Mouse (Mus musculus) neural tube, embryonic 11.5 days (tissue): Measurements from ENCODE around the gene Cd300lg. TPM values are rescaled to one million over a fixed set of nuclear protein-coding genes. Genes with fewer than 3 reads are reported as not detected.

Source experiments
- ATAC-seq: fragments of 200-750 bp; cut with Nextera tagmentation; 2 replicates; pipeline ENCODE4 v1.8.0; 2017; ENCODE audit warnings: moderate number of reproducible peaks, mild to moderate bottlenecking, moderate TSS enrichment, moderate library complexity; ENCODE audit not compliant: insufficient read depth, low FRiP score, low TSS enrichment
- DNase-seq: peaks from one replicate; pipeline ENCODE4 v3.0.0-alpha.2; 2015; ENCODE audit warnings: low spot score
- H3K27ac ChIP-seq: fragments of 300-500 bp; sonication (generic); 2 replicates; pipeline ENCODE4 v1.5.1; 2014; ENCODE audit warnings: low read depth, mild to moderate bottlenecking, low read length
- H3K27me3 ChIP-seq: fragments of 300-500 bp; sonication (generic); 2 replicates; pipeline ENCODE4 v1.6.1; 2014; ENCODE audit warnings: mild to moderate bottlenecking, low read length, mixed read lengths; ENCODE audit not compliant: control insufficient read depth, insufficient read depth
- H3K36me3 ChIP-seq: fragments of 300-500 bp; sonication (generic); 2 replicates; pipeline ENCODE4 v1.6.1; 2014; ENCODE audit warnings: mild to moderate bottlenecking, low read length, moderate library complexity, mixed read lengths; ENCODE audit not compliant: control insufficient read depth, insufficient read depth
- H3K4me1 ChIP-seq: fragments of 300-500 bp; sonication (generic); 2 replicates; pipeline ENCODE4 v1.6.1; 2014; ENCODE audit warnings: low read length, mixed read lengths; ENCODE audit not compliant: control insufficient read depth, insufficient read depth
- H3K4me2 ChIP-seq: fragments of 300-500 bp; sonication (generic); 2 replicates; pipeline ENCODE4 v1.6.1; 2014; ENCODE audit warnings: low read depth, mild to moderate bottlenecking, moderate library complexity
- H3K4me3 ChIP-seq: fragments of 300-500 bp; sonication (generic); 2 replicates; pipeline ENCODE4 v1.5.1; 2014; ENCODE audit warnings: low read depth, low read length
- H3K9ac ChIP-seq: fragments of 300-500 bp; sonication (generic); 2 replicates; pipeline ENCODE4 v1.6.1; 2014; ENCODE audit warnings: mild to moderate bottlenecking, low read length
- H3K9me3 ChIP-seq: fragments of 300-500 bp; sonication (generic); 2 replicates; pipeline ENCODE4 v1.6.1; 2016; ENCODE audit warnings: low read length; ENCODE audit not compliant: control insufficient read depth
- WGBS: fragments of 180-500 bp; shearing (Covaris S2); extraction: QIAGEN DNeasy Blood & Tissue Kit; methylation state at CpG from one replicate; pipeline ENCODE4 v1.1.7; 2014; 5-methylcytosine and 5-hydroxymethylcytosine counted together
- polyA plus RNA-seq: library from polyadenylated mRNA; unstranded; fragments of >200 nt; fragmentation: Nextera tagmentation; extraction: Ambion mirVana; gene quantifications from 2 replicates; pipeline ENCODE4 v1.2.1, GENCODE M21; 2014

The Cd300lg gene
- polyA plus RNA-seq, 1 experiment from 2014 or later: 0.12 TPM

- DNase-seq (no peak), ATAC-seq (no peak)
- no peak overlapping the region for H3K27ac ChIP-seq
- no peak overlapping the region for H3K9ac ChIP-seq
- H3K9me3 ChIP-seq: no peaks in the 10 kb centered on the region
- H3K27me3 ChIP-seq: no peaks in the 10 kb centered on the region
- H3K4me2 ChIP-seq: no peak overlapping the region
- WGBS: 92% methylated on average over 5 of the region's 5 CpGs
- H3K4me3 ChIP-seq: no peak overlapping the region
- peaks cover 5% of the 10 kb centered on the region for H3K36me3 ChIP-seq
- no peaks in the 10 kb centered on the region; the same call in 1 of the 2 replicates for H3K4me1 ChIP-seq
These were observed 34.6 kb upstream of the Cd300lg start for GRCm38 (mm10) chr11:102006688-102007087.

GRCm38 (mm10) chr11:102008372-102008771 is 32.9 kb upstream of the Cd300lg start:
- Histone ChIP-seq H3K27ac (no peak overlapping the region), H3K36me3 (peaks cover 3% of the 10 kb centered on the region), H3K9ac (no peak overlapping the region), H3K4me1 (no peaks in the 10 kb centered on the region; the same call in 1 of the 2 replicates), H3K4me2 (no peak overlapping the region), H3K27me3 (no peaks in the 10 kb centered on the region), H3K4me3 (no peak overlapping the region), H3K9me3 (no peaks in the 10 kb centered on the region)
- ATAC-seq (no peak), DNase-seq (no peak)
- 96% methylated on average over 8 of the region's 8 CpGs for WGBS

- no peaks in the 10 kb centered on the region; the same call in 1 of the 2 replicates for H3K4me1 ChIP-seq
- DNase-seq (no peak), ATAC-seq (no peak)
- no peak overlapping the region for H3K4me2 ChIP-seq
- H3K27ac ChIP-seq: no peak overlapping the region
- no peaks in the 10 kb centered on the region for H3K9me3 ChIP-seq
- no peak overlapping the region for H3K9ac ChIP-seq
- 91% methylated on average over 15 of the region's 15 CpGs for WGBS
- no peaks in the 10 kb centered on the region for H3K27me3 ChIP-seq
- peaks cover 3% of the 10 kb centered on the region for H3K36me3 ChIP-seq
- H3K4me3 ChIP-seq: no peak overlapping the region
These were observed 32.2 kb upstream of the Cd300lg start for GRCm38 (mm10) chr11:102008954-102009637.

- no peak for ATAC-seq
- Histone ChIP-seq H3K27ac (peak overlapping the region; percentile 58; the same call in 1 of the 2 replicates), H3K4me2 (no peak overlapping the region), H3K9me3 (no peaks in the 10 kb centered on the region), H3K4me1 (no peaks in the 10 kb centered on the region; the same call in 1 of the 2 replicates), H3K9ac (no peak overlapping the region), H3K4me3 (no peak overlapping the region), H3K27me3 (no peaks in the 10 kb centered on the region), H3K36me3 (no peaks in the 10 kb centered on the region; the same call in none of the 2 replicates)
- peak; percentile 37 for DNase-seq
- WGBS: 52% methylated on average over 13 of the region's 13 CpGs
These were observed 31.2 kb upstream of the Cd300lg start for GRCm38 (mm10) chr11:102010140-102010539.

- 83% methylated on average over 8 of the region's 8 CpGs for WGBS
These were observed 29.8 kb upstream of the Cd300lg start for GRCm38 (mm10) chr11:102011510-102011909.

GRCm38 (mm10) chr11:102013201-102013600 is 28.1 kb upstream of the Cd300lg start:
- Histone ChIP-seq H3K36me3 (peaks cover 3% of the 10 kb centered on the region), H3K27ac (no peak overlapping the region), H3K9me3 (no peaks in the 10 kb centered on the region), H3K9ac (no peak overlapping the region), H3K4me3 (no peak overlapping the region), H3K4me2 (no peak overlapping the region), H3K4me1 (no peaks in the 10 kb centered on the region; the same call in 1 of the 2 replicates), H3K27me3 (no peaks in the 10 kb centered on the region)
- no peak for ATAC-seq
- DNase-seq: no peak
- WGBS: 92% methylated on average over 8 of the region's 8 CpGs

More at GRCm38 (mm10) chr11:102011510-102011909, 29.8 kb upstream of the Cd300lg start:
- DNase-seq: no peak
- no peaks in the 10 kb centered on the region; the same call in none of the 2 replicates for H3K36me3 ChIP-seq
- no peaks in the 10 kb centered on the region for H3K9me3 ChIP-seq
- no peak overlapping the region for H3K4me2 ChIP-seq
- ATAC-seq: no peak
- H3K4me1 ChIP-seq: no peaks in the 10 kb centered on the region; the same call in 1 of the 2 replicates
- no peak overlapping the region for H3K4me3 ChIP-seq
- no peaks in the 10 kb centered on the region for H3K27me3 ChIP-seq
- no peak overlapping the region for H3K27ac ChIP-seq
- H3K9ac ChIP-seq: no peak overlapping the region

- peaks cover 3% of the 10 kb centered on the region for H3K36me3 ChIP-seq
- no peak overlapping the region for H3K4me3 ChIP-seq
- H3K9ac ChIP-seq: no peak overlapping the region
- DNase-seq: no peak
- WGBS: 76% methylated on average over 6 of the region's 6 CpGs
- no peak for ATAC-seq
- no peaks in the 10 kb centered on the region for H3K27me3 ChIP-seq
- H3K4me2 ChIP-seq: no peak overlapping the region
- no peaks in the 10 kb centered on the region; the same call in 1 of the 2 replicates for H3K4me1 ChIP-seq
- H3K27ac ChIP-seq: no peak overlapping the region
- H3K9me3 ChIP-seq: no peaks in the 10 kb centered on the region
These were observed 25.8 kb upstream of the Cd300lg start for GRCm38 (mm10) chr11:102015472-102015871.

- no peak overlapping the region for H3K9ac ChIP-seq
- WGBS: 90% methylated on average over 1 of the region's 1 CpGs
- H3K36me3 ChIP-seq: peaks cover 3% of the 10 kb centered on the region
- DNase-seq: no peak
- H3K9me3 ChIP-seq: no peaks in the 10 kb centered on the region
- H3K4me3 ChIP-seq: no peak overlapping the region
- no peaks in the 10 kb centered on the region for H3K4me1 ChIP-seq
- H3K27ac ChIP-seq: no peak overlapping the region
- H3K27me3 ChIP-seq: no peaks in the 10 kb centered on the region
- ATAC-seq: no peak
- H3K4me2 ChIP-seq: no peak overlapping the region
These were observed 25.2 kb upstream of the Cd300lg start for GRCm38 (mm10) chr11:102016136-102016535.

GRCm38 (mm10) chr11:102019736-102020135 is 21.6 kb upstream of the Cd300lg start:
- Histone ChIP-seq H3K27me3 (no peaks in the 10 kb centered on the region), H3K27ac (no peak overlapping the region), H3K4me3 (no peak overlapping the region), H3K4me2 (no peak overlapping the region), H3K4me1 (0 out of 2 replicates have a peak, but pooled peaks cover 8% of the 10 kb centered on the region), H3K36me3 (0 out of 2 replicates have a peak, but pooled peaks cover 3% of the 10 kb centered on the region), H3K9ac (no peak overlapping the region), H3K9me3 (no peaks in the 10 kb centered on the region)
- ATAC-seq (no peak), DNase-seq (no peak)
- WGBS: 77% methylated on average over 9 of the region's 9 CpGs
